Mouse (Mus musculus) bone marrow, adult 2 months (tissue): Measurements from ENCODE around the gene Cdk7.

Experiments used
- CTCF ChIP-seq: fragments of 200-500 bp; IDR thresholded peaks from 2 replicates; pipeline ENCODE4 v1.5.1; 2011; ENCODE audit warnings: low read length, control low read depth; ENCODE audit not compliant: control insufficient read depth, insufficient read depth
- POLR2A ChIP-seq: fragments of 200-500 bp; IDR thresholded peaks from 2 replicates; pipeline ENCODE4 v1.6.1; 2011; ENCODE audit warnings: low read depth, mild to moderate bottlenecking, control low read depth, low read length, borderline replicate concordance; ENCODE audit not compliant: control insufficient read depth

DNA sequence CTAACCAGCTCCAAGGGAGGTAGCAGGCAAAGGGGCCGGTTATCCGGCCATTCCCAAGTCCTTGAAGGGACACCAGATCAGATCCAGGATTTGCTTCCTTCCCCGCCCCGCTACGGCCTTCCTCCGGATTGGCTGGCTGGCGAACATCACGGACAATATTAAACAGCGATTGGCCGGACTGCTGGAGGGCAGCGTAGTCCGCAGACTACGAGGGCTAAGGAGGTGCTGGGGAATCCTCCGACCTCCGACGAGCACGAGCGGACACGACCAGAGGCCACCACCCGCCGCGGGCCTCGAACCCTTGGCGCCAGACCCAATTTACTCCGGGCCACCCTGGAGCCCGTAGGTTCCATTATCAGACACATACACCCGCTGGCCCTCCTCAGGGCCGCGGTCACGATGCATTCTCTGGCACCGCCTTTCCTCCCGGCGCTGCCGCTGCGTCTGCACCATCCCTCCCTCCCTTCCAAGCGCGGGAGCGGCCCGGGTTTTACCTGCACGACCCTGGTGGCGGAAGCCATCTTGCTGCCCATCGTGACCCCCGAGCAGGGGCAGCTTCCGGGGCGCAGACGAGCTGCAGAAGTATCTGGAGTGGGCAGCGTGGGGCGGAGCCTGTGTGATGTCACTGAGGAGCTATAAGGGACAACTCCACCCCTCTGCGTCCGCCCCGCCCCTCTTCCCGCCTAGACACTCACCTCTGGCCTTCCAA is 13.5 kb upstream of the Cdk7 start, which contains the start of gene Mrps36:
- TF ChIP-seq POLR2A (peak; percentile 69; the same call in 1 of the 2 replicates), CTCF (no peak)
